Mouse (Mus musculus): ENCODE measurements around the gene Paqr3.

The Paqr3 gene

GRCm38 (mm10) chr5:97111207-97111910 lies at the start of gene Paqr3:
Gene Paqr3, minus strand, starts transcription at chr5:97111596.
- in situ Hi-C loops (cut with MboI, MseI): no loop called here

- in situ Hi-C loops (cut with MboI, MseI): no loop called here
Measured at GRCm38 (mm10) chr5:97154688-97155087, 43.3 kb upstream of the Paqr3 start.

GRCm38 (mm10) chr5:97135331-97135730 lies 23.9 kb upstream of the Paqr3 start:
- in situ Hi-C loops (cut with MboI, MseI): no loop called here

GRCm38 (mm10) chr5:97129589-97129988 lies 18.2 kb upstream of the Paqr3 start:
- in situ Hi-C loops (cut with MboI, MseI): loop anchor here (10.0 kb wide), 1 partner anchor 1035 kb away; the partner anchor contains the start of gene Prdm8

GRCm38 (mm10) chr5:97128242-97129226 lies 17.1 kb upstream of the Paqr3 start:
- in situ Hi-C loops (cut with MboI, MseI): loop anchor here (10.0 kb wide), 1 partner anchor 1036 kb away; the partner anchor contains the start of gene Prdm8

- in situ Hi-C loops (cut with MboI, MseI): loop anchor here (10.0 kb wide), 1 partner anchor 1038 kb away; the partner anchor contains the start of gene Prdm8
Measured at GRCm38 (mm10) chr5:97127284-97127683, 15.9 kb upstream of the Paqr3 start.

- in situ Hi-C loops (cut with MboI, MseI): loop anchor here (10.0 kb wide), 1 partner anchor 1039 kb away; the partner anchor contains the start of gene Prdm8
Measured at GRCm38 (mm10) chr5:97126005-97126404, 14.6 kb upstream of the Paqr3 start.

GRCm38 (mm10) chr5:97125459-97125970 lies 14.1 kb upstream of the Paqr3 start:
- in situ Hi-C loops (cut with MboI, MseI): loop anchor here (10.0 kb wide), 1 partner anchor 1039 kb away; the partner anchor contains the start of gene Prdm8

- in situ Hi-C loops (cut with MboI, MseI): loop anchor here (5.0 to 10.0 kb wide), 2 partner anchors 1040 to 1072 kb away; partner anchors contain the start of gene Prdm8
Measured at GRCm38 (mm10) chr5:97124977-97125376, 13.6 kb upstream of the Paqr3 start.

- in situ Hi-C loops (cut with MboI, MseI): no loop called here
Measured at GRCm38 (mm10) chr5:97110697-97111096, 699 bp downstream of the Paqr3 start.

- in situ Hi-C loops (cut with MboI, MseI): no loop called here
Measured at GRCm38 (mm10) chr5:97110133-97110532, 1.3 kb downstream of the Paqr3 start.

GRCm38 (mm10) chr5:97108333-97108732 lies 3.1 kb downstream of the Paqr3 start:
- in situ Hi-C loops (cut with MboI, MseI): no loop called here

- in situ Hi-C loops (cut with MboI, MseI): no loop called here
Measured at GRCm38 (mm10) chr5:97099954-97100353, 11.4 kb downstream of the Paqr3 start.

GRCm38 (mm10) chr5:97097631-97098041 lies 13.8 kb downstream of the Paqr3 start:
- in situ Hi-C loops (cut with MboI, MseI): no loop called here

GRCm38 (mm10) chr5:97095335-97095734 lies 16.1 kb downstream of the Paqr3 start:
- in situ Hi-C loops (cut with MboI, MseI): no loop called here

GRCm38 (mm10) chr5:97092970-97093369 lies 18.4 kb downstream of the Paqr3 start:
- in situ Hi-C loops (cut with MboI, MseI): no loop called here

- in situ Hi-C loops (cut with MboI, MseI): no loop called here
Measured at GRCm38 (mm10) chr5:97090034-97090784, 21.2 kb downstream of the Paqr3 start.

GRCm38 (mm10) chr5:97089426-97089825 lies 22.0 kb downstream of the Paqr3 start:
- in situ Hi-C loops (cut with MboI, MseI): no loop called here

- in situ Hi-C loops (cut with MboI, MseI): no loop called here
Measured at GRCm38 (mm10) chr5:97088231-97088630, 23.2 kb downstream of the Paqr3 start.

GRCm38 (mm10) chr5:97087746-97088145 lies 23.6 kb downstream of the Paqr3 start:
- in situ Hi-C loops (cut with MboI, MseI): no loop called here

- in situ Hi-C loops (cut with MboI, MseI): no loop called here
Measured at GRCm38 (mm10) chr5:97087030-97087630, 24.3 kb downstream of the Paqr3 start.

All from T-helper 1 cell (primary cell).